Mouse (Mus musculus) megakaryocyte, embryonic 14.5 days (primary cell): Measurements from ENCODE around the gene Spata46.

Experiments used
- FLI1 ChIP-seq: IDR thresholded peaks from 2 replicates; pipeline ENCODE4 v1.6.1; 2012; ENCODE audit warnings: low read length, inconsistent platforms, mixed read lengths
- GATA1 ChIP-seq: IDR thresholded peaks from 3 replicates; pipeline ENCODE4 v1.6.1; 2012; ENCODE audit warnings: mixed read lengths, low read length, inconsistent platforms, borderline replicate concordance

GRCm38 (mm10) chr1:170282415-170283129 is 26.0 kb upstream of the Spata46 start:
- TF ChIP-seq FLI1 (no peak), GATA1 (no peak)
